Mouse (Mus musculus): ENCODE data around the gene Disp1. TPM values are rescaled to one million over a fixed set of nuclear protein-coding genes. Genes with fewer than 3 reads are reported as not detected.

Disp1 gene
- total RNA-seq, 2 experiments from 2014 or later, result 5.4 to 7.3 TPM

DNA sequence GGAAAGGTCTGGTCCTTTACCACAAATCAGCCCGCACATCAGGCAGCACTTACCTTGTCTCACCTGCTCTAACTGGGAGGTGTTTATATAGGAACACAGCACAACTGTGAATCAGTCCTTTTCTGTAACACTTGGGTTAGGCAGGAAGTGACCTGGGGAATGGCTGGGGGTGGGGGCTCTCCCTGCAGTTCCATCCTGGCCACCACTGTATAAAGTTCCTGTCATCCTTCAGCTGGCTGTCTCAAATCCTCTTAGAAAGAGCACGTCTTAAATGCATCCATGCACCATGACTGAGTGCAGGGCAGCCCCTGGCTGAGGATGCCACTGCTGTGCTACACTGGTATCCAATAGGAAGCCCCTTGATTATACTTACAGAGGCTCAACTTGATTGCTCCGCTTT lies 118.5 kb downstream of the Disp1 start:
- no peak for DNase-seq (ENCODE audit: low spot score in 2 of 2)
- intact Hi-C loops (cut with DNase I), result no loop called here

- no peak for DNase-seq (ENCODE audit: low spot score in 2 of 2)
- intact Hi-C loops (cut with DNase I), result no loop called here
Measured at GRCm38 (mm10) chr1:183102153-183102552, 119.2 kb downstream of the Disp1 start.

GRCm38 (mm10) chr1:183101371-183101770 lies 120.0 kb downstream of the Disp1 start:
- no peak for DNase-seq (ENCODE audit: low spot score in 2 of 2)
- intact Hi-C loops (cut with DNase I), result no loop called here

DNA sequence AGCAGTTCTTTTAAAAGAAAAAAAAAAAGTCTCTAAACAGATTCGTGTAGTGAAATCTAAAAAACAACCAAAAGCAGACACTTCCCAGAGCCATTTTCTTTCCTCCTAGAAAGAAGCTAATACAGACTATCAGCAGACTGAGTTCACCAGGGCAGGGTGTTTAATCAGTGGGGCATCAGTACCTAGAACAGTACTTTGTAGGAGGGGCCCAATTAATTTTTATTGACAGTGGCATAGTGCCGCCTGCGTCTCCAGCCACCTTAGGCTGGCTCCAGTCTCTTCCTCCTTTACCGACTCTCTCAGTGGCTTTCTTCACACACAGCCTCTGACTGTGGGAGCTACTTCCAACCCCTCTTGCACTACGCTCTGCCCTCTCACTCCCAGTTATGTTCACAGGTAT lies 121.1 kb downstream of the Disp1 start:
- intact Hi-C loops (cut with DNase I), result no loop called here
- no peak for DNase-seq (ENCODE audit: low spot score in 2 of 2)

DNA sequence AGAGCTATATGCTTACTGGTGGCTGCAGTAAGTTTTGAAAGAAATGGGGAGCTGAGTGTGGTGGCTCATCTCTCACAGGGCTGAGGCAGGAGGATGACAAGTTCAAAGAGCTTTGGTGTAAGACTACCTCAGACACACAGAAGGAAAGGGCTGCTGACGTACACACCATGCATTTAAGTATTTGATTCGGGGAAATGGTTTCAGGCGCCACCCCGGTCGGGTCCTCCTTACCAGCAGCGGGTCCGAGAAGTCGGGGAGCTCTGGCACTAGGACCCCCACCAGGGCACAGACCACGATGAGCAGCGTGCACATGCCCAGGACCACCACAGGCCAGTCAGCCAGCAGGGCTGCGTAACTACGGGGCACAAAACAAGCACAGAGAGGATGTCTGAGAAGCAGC lies 121.6 kb downstream of the Disp1 start:
- DNase-seq (ENCODE audit: low spot score in 2 of 2), result no peak
- intact Hi-C loops (cut with DNase I), result no loop called here

GRCm38 (mm10) chr1:183097606-183098005 lies 123.7 kb downstream of the Disp1 start:
- intact Hi-C loops (cut with DNase I), result no loop called here
- DNase-seq (ENCODE audit: low spot score in 2 of 2), result no peak

DNA sequence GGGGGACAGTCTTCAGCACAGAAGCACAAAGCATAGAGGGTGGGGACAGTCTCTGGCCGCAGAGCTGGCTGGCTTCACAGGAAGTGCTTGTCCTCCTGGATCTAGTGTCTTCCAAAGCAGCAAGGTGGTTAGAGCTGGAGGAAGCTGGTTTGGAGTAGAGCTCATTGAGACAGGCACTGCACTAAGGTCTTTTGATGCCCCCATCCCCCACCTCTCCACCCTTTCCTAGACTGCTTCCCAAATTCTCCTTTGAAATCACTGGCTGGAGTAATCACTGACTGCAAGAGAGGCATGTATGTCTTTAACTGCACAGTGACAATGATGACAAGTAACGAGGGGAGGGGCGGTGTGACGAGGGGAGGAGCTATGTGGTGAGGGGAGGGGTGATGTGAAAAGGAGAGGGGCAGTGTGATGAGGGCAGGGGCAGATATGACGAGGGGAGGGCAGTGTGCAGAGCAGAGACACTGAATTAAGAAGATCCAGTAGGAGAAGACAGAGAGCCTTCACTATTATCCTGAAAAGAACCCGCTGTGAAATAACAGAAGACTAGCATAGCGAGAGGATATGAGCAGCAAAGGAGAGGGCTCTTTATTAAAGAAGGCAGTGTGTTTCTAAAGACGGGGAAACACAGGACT lies 125.8 kb downstream of the Disp1 start:
- intact Hi-C loops (cut with DNase I), result no loop called here
- no peak for DNase-seq (ENCODE audit: low spot score in 2 of 2)

DNA sequence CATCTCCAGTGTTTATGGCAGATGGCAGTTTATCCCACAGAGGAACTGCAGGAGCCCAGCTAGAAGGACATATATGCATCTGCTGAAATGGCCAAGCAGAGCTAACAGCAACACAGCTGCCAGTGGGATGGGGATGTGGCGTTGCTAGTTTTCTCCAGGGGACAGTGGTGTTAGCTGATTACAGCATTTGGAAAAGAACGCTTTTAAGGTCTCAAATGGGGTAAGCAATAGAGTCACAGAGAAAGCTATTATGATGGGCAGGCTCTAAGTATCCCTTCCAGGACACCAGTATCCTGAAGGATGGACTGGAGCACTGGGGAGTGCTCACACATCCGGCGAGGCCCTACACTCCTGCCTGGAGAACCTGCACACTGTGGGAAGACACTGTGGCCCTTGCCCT lies 129.0 kb downstream of the Disp1 start:
- intact Hi-C loops (cut with DNase I), result loop anchor here (5.0 kb wide), 1 partner anchor 90 kb away; no protein-coding TSS in a partner anchor
- no peak for DNase-seq (ENCODE audit: low spot score in 2 of 2)

DNA sequence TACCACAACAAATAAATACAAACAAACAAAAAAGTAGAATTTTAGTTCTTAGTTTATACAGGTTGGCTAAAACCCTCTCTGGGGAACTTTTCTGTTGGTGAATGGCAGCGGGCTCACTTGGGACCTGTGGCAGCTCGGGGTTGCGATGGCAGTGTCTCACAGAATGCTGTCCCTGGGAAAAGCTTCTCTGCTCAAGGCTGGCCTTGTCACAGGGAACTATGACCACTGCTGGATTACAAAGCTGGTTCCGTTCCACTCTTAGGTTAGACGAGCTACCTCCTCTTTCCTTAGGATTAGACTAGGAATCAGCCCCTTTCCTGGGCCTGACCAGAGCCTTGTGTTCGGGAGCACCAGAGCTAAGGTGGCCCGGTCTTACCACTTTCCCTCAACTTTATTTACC lies 130.1 kb downstream of the Disp1 start:
- DNase-seq (ENCODE audit: low spot score in 2 of 2), result no peak
- intact Hi-C loops (cut with DNase I), result loop anchor here (5.0 kb wide), 1 partner anchor 91 kb away; no protein-coding TSS in a partner anchor

- intact Hi-C loops (cut with DNase I), result no loop called here
- DNase-seq (ENCODE audit: low spot score in 2 of 2), result no peak
Measured at GRCm38 (mm10) chr1:183088661-183089060, 132.7 kb downstream of the Disp1 start.

DNA sequence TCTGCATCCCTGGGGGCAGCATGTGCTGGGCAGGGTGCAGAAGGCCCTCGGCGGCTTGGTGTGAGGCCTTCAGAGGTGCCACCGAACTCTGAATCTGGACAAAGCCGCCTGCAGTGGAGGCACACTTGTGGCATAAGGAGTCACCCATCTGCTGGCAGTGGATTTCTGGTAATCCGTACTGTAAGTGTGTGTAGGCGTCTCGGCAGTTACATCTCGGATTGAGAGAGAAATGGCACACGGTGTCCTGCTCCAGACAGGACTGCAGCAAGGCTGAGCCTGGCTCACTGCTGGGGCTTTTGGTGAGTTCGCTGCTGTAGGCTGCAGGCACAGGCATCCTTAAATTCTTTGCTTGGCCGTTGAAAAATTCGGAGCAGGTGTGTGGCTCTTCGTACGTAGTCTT lies 134.5 kb downstream of the Disp1 start:
- DNase-seq (ENCODE audit: low spot score in 2 of 2), result peak in 1 of 2 experiments; percentile 46
- intact Hi-C loops (cut with DNase I), result no loop called here

DNA sequence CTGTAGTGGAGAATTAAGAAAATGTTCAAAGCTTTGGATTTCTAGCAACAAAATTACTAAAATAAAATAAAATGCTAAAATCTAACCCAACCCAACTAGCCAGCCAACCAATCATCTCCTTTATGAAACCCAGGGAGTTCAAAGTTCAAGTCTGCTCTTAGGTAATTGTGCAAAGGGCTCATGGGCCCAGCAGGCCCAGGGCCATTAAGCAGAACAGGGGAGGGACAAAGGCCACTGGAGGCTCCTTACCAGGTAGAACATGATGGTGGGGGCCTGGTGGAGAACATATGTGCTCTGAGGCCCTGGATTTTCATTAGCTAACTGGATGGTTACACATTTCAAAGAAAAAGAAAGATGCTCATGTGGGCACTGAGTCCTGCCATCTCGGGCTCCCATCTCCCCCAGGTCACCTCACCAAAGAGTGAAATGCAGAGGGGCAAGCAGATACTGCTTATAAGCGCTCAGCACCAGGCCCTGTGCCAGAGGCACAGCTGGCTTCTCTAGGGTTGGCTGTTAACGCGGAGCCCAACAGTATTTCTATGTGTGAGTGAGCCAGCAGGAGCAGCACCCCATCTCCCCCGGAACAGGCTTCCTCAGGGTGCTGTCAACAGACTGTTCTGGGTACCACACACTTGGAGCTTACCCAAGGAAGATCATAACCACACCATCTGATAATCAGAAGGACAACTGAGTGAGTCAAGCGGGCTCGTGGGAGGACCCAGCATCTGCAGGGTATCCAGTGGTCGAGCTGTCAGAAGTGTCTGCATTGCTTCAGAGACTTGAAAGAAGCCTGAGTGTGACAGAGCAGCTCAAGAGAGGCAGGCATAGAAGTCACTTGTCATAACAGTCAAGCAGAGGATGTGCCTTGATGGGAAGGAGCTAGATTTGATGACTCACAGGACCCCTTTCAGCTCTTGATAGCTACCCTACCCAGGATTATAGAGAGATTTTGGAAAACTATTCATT lies 137.0 kb downstream of the Disp1 start:
- peak; percentile 21 to 51 for DNase-seq (ENCODE audit: low spot score in 2 of 2)
- intact Hi-C loops (cut with DNase I), result no loop called here

DNA sequence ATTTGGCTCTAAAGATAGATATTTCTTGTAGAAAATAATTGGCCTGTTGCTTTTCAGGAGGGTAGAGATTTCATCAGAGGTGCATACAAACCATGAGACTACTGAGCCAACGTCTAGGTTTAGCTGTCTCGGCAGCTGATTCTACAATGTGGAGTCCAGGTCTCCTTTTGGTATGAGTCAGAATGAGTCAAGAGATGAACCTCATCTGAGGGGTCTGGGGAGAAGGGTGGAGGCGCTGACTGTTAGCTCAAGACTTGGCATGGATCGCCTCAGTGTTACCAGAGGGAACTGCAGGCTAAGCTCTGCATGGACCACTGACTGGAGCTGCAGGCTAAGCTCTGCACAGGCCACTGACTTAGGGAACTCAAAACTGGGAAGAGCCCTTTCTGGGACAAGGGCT lies 138.9 kb downstream of the Disp1 start:
- intact Hi-C loops (cut with DNase I), result no loop called here
- DNase-seq (ENCODE audit: low spot score in 2 of 2), result no peak

DNA sequence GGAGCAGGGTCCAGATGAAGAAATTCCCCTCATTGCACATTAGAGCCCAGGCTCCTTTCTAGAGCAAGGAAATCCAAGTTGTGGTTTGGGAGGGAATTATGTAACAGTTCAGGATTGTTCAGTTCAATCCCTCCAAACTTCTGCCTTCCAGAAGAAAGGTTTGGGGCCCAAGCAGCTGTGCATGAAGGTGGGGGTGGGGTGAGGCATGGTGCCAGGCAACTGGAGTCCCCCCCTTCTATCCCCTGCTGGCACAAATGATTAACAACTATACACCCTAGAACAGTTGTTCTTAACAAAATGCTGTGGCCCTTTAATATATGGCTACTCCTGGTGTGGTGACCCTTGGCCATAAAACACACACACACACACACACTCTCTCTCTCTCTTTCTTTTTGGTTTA lies 140.2 kb downstream of the Disp1 start:
- no peak for DNase-seq (ENCODE audit: low spot score in 2 of 2)
- intact Hi-C loops (cut with DNase I), result no loop called here

GRCm38 (mm10) chr1:183075121-183075822 lies 146.1 kb downstream of the Disp1 start:
- peak; percentile 34 to 52 for DNase-seq (ENCODE audit: low spot score in 2 of 2)
- intact Hi-C loops (cut with DNase I), result no loop called here

GRCm38 (mm10) chr1:183072263-183073050 lies 148.9 kb downstream of the Disp1 start:
- no peak for DNase-seq (ENCODE audit: low spot score in 2 of 2)
- intact Hi-C loops (cut with DNase I), result no loop called here

- no peak for DNase-seq (ENCODE audit: low spot score in 2 of 2)
- intact Hi-C loops (cut with DNase I), result no loop called here
Measured at GRCm38 (mm10) chr1:183069954-183070649, 151.2 kb downstream of the Disp1 start.

GRCm38 (mm10) chr1:183067807-183068206 lies 153.5 kb downstream of the Disp1 start:
- intact Hi-C loops (cut with DNase I), result no loop called here
- DNase-seq (ENCODE audit: low spot score in 2 of 2), result peak in 1 of 2 experiments; percentile 22

DNA sequence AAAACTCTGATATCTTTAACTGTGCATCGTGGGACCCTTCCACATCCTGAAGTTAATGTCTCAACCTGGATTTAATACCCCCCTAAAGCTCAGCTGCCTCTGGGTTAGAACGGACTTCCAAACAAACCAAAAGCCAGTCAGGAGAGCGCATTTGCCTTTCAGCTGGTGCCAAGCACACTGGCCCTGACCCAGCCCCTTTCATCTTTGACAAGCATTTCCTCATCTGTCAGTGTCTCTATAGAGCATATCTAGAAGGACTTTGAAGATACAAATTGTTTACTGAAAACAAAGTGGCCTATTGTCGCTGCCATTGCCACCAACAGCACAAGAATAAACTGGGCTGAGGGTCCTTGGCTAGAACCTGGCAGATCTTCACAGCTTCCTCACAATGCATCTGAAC lies 154.3 kb downstream of the Disp1 start:
- intact Hi-C loops (cut with DNase I), result no loop called here

More for the DNA sequence above, 154.3 kb downstream of the Disp1 start:
- no peak for DNase-seq (ENCODE audit: low spot score in 2 of 2)

Data from left cerebral cortex, postnatal 25 days (tissue).